Mouse (Mus musculus) liver, adult 2 months (tissue): ENCODE measurements around the gene Slc9a5. TPM values are rescaled to one million over a fixed set of nuclear protein-coding genes. Genes with fewer than 3 reads are reported as not detected.
A peak's percentile ranks its signal among the peaks of the same experiment; 100 is the strongest.

Experiments used
- DNase-seq: peaks from one replicate; pipeline ENCODE4 v3.0.0-alpha.2; 2011; ENCODE audit warnings: low read depth, low spot score; ENCODE audit errors: extremely low read depth
- H3K27ac ChIP-seq: fragments of 200-500 bp; replicated peaks from 2 replicates; pipeline ENCODE4 v1.5.1; 2012; ENCODE audit warnings: low read depth, mild to moderate bottlenecking, control low read depth, inconsistent platforms, low read length; ENCODE audit not compliant: insufficient read depth
- H3K27me3 ChIP-seq: fragments of 200-500 bp; 2 replicates; pipeline ENCODE4 v1.6.1; 2012; ENCODE audit warnings: mild to moderate bottlenecking, moderate library complexity, low read length, inconsistent platforms; ENCODE audit not compliant: control insufficient read depth, insufficient read depth
- H3K36me3 ChIP-seq: fragments of 200-500 bp; 2 replicates; pipeline ENCODE4 v1.6.1; 2012; ENCODE audit warnings: low read length, inconsistent platforms; ENCODE audit not compliant: control insufficient read depth, insufficient read depth
- H3K4me1 ChIP-seq: fragments of 200-500 bp; 2 replicates; pipeline ENCODE4 v1.6.1; 2011; ENCODE audit warnings: low read length; ENCODE audit not compliant: control insufficient read depth, insufficient read depth
- H3K4me3 ChIP-seq: fragments of 200-500 bp; 2 replicates; pipeline ENCODE4 v1.5.1; 2011; ENCODE audit warnings: low read depth, mild to moderate bottlenecking, control low read depth, low read length, moderate library complexity; ENCODE audit not compliant: insufficient read depth
- H3K79me2 ChIP-seq: fragments of 200-500 bp; 2 replicates; pipeline ENCODE4 v1.6.1; 2012; ENCODE audit warnings: inconsistent platforms, mild to moderate bottlenecking, low read length, moderate library complexity; ENCODE audit not compliant: control insufficient read depth, insufficient read depth
- H3K9ac ChIP-seq: fragments of 200-500 bp; 2 replicates; pipeline ENCODE4 v1.6.1; 2012; ENCODE audit warnings: low read depth, mild to moderate bottlenecking, control low read depth, inconsistent platforms, low read length
- CTCF ChIP-seq: fragments of 200-500 bp; IDR thresholded peaks from 2 replicates; pipeline ENCODE4 v1.5.1; 2011; ENCODE audit warnings: low read depth, low read length, control low read depth
- POLR2A ChIP-seq: fragments of 200-500 bp; IDR thresholded peaks from 2 replicates; pipeline ENCODE4 v1.6.1; 2011; ENCODE audit warnings: low read length, control low read depth; ENCODE audit not compliant: insufficient read depth; ENCODE audit errors: extremely low read depth
- WGBS: fragments of 180-500 bp; shearing (Covaris S2); methylation state at CpG from one replicate; pipeline ENCODE4 v1.1.7; 2018; 5-methylcytosine and 5-hydroxymethylcytosine counted together
- polyA plus RNA-seq: library from polyadenylated mRNA; depleted of rRNA; stranded (reverse); fragments of >200 nt; gene quantifications from 2 replicates; pipeline ENCODE4 v1.2.3, GENCODE M21; 2012; rRNA removed
- total RNA-seq: library from RNA; depleted of rRNA; stranded (reverse); fragments of >200 nt; gene quantifications from 2 replicates; pipeline ENCODE4 v1.2.3, GENCODE M21; 2014; rRNA removed

Slc9a5 gene
- under 0.01 and 0.20 TPM in 2 replicates for total RNA-seq
- polyA plus RNA-seq, result 0.15 and 0.53 TPM in 2 replicates

- 2% methylated on average over 34 of the region's 34 CpGs for WGBS
- Histone ChIP-seq H3K4me1 (no peaks in the 10 kb centered on the region; the same call in 1 of the 2 replicates), H3K27me3 (peaks cover 11% of the 10 kb centered on the region), H3K36me3 (no peaks in the 10 kb centered on the region), H3K27ac (peak within 1 kb of the TSS; percentile 27), H3K79me2 (no peaks in the 10 kb centered on the region), H3K9ac (peak within 1 kb of the TSS; percentile 79), H3K4me3 (peak within 1 kb of the TSS; percentile 87)
- no peak for DNase-seq
- TF ChIP-seq CTCF (0 out of 2 replicates have a peak, but pooled peaks have one; percentile 5), POLR2A (no peak)
Measured at GRCm38 (mm10) chr8:105348450-105349095, at the start of gene Slc9a5. Slc9a5 (plus strand) TSS chr8:105348843.

DNA sequence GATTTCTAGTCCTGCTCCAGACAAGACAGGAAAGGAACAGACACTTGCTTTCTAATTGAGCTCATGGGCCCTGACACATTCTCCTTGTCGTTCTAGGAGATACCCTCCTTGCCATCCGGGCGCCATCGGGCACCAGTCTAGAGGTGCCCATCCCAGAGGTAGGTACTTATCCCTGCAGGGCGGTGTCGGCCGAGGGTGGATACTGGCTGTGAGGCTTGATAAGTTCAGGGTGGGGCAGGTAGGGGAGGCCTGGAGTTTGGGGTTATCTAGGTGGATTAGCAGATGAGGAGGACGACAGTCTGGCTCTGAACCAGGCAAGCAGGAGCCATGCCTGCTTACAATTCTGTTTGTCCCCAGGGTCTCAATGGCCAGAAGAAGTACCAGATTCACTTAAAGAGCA lies 48.7 kb upstream of the Slc9a5 start:
- peaks cover 11% of the 10 kb centered on the region for H3K79me2 ChIP-seq
- TF ChIP-seq POLR2A (no peak), CTCF (no peak)
- no peaks in the 10 kb centered on the region for H3K27me3 ChIP-seq
- no peak for DNase-seq
- H3K4me3 ChIP-seq, result no peak overlapping the region
- WGBS, result 93% methylated on average over 8 of the region's 8 CpGs
- H3K36me3 ChIP-seq, result peaks cover 19% of the 10 kb centered on the region
- H3K9ac ChIP-seq, result no peak overlapping the region
- no peak overlapping the region for H3K27ac ChIP-seq
- peaks cover 10% of the 10 kb centered on the region for H3K4me1 ChIP-seq

GRCm38 (mm10) chr8:105303396-105303795 lies 45.2 kb upstream of the Slc9a5 start:
- Histone ChIP-seq H3K27me3 (no peaks in the 10 kb centered on the region), H3K4me3 (no peak overlapping the region), H3K27ac (no peak overlapping the region), H3K4me1 (peaks cover 12% of the 10 kb centered on the region), H3K36me3 (peaks cover 19% of the 10 kb centered on the region), H3K9ac (no peak overlapping the region), H3K79me2 (peaks cover 2% of the 10 kb centered on the region)
- TF ChIP-seq POLR2A (no peak), CTCF (no peak)
- DNase-seq, result no peak
- WGBS, result 79% methylated on average over 8 of the region's 8 CpGs

GRCm38 (mm10) chr8:105303874-105304273 lies 44.8 kb upstream of the Slc9a5 start:
- no peak for DNase-seq
- H3K27me3 ChIP-seq, result no peaks in the 10 kb centered on the region
- peaks cover 7% of the 10 kb centered on the region for H3K4me1 ChIP-seq
- TF ChIP-seq POLR2A, result no peak
- TF ChIP-seq CTCF, result no peak
- no peak overlapping the region for H3K9ac ChIP-seq
- H3K79me2 ChIP-seq, result no peaks in the 10 kb centered on the region; the same call in 1 of the 2 replicates
- no peak overlapping the region for H3K27ac ChIP-seq
- H3K36me3 ChIP-seq, result peaks cover 19% of the 10 kb centered on the region
- WGBS, result 77% methylated on average over 9 of the region's 9 CpGs
- no peak overlapping the region for H3K4me3 ChIP-seq

GRCm38 (mm10) chr8:105304325-105305210 lies 44.1 kb upstream of the Slc9a5 start:
- WGBS, result 49% methylated on average over 9 of the region's 9 CpGs
- Histone ChIP-seq H3K9ac (no peak overlapping the region), H3K79me2 (no peaks in the 10 kb centered on the region), H3K27me3 (no peaks in the 10 kb centered on the region), H3K27ac (no peak overlapping the region), H3K4me1 (peaks cover 5% of the 10 kb centered on the region), H3K4me3 (no peak overlapping the region), H3K36me3 (peaks cover 17% of the 10 kb centered on the region)
- TF ChIP-seq CTCF, result no peak
- DNase-seq, result no peak
